Mouse (Mus musculus) embryo, embryonic 11 days (tissue): ENCODE results near the gene Dock4.
A peak's percentile ranks its signal among the peaks of the same experiment; 100 is the strongest.

Source experiments
- DNase-seq: peaks from one replicate; pipeline ENCODE4 v3.0.0-alpha.2; 2015

Gene Dock4

GRCm38 (mm10) chr12:40659689-40660088 is 213.9 kb downstream of the Dock4 start:
- no peak for DNase-seq

GRCm38 (mm10) chr12:40669460-40669859 is 223.7 kb downstream of the Dock4 start:
- no peak for DNase-seq

DNA sequence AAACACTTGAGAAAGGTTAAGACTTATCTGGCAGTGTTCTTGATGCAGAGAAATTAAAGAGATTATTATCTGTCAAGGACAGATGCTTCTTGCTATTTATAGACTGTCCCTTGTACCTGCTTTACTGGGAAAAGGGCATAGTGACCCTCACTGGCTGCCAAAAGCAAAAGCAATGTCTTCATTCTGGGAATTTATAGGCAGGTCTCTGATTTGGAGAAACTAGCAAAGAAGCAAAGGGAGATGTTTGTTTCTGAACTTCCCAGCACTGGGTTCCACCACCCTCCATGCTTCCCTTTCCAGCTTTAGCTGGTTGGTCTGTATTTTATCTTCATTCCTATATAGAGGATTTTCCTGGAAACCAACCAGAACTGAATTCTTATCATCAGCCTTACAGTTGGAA is 225.0 kb downstream of the Dock4 start:
- no peak for DNase-seq

DNA sequence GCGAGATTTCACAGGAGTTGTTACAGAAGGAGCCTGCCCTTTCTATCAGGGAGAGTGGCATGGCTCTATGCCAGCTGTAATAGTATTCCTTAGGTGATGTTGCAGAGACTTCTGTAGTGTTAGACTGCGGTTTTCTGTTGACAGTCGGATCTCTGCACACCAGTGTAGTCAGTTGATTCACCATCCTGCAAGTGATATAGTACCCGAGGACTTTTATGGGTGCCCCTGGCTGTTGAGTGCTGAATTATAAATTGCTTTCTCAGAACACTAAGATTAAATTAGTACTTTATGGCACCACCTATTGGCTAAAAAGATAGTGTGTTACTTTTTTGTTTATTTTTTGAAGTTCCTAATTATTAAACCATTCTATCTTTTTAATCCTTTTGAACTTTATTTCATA is 234.0 kb downstream of the Dock4 start:
- DNase-seq: no peak

GRCm38 (mm10) chr12:40680551-40680950 is 234.8 kb downstream of the Dock4 start:
- peak; percentile 57 for DNase-seq

- no peak for DNase-seq
These were observed 245.7 kb downstream of the Dock4 start for GRCm38 (mm10) chr12:40691444-40691843.

- no peak for DNase-seq
These were observed 248.4 kb downstream of the Dock4 start for GRCm38 (mm10) chr12:40694082-40694721.

GRCm38 (mm10) chr12:40698330-40698729 is 252.6 kb downstream of the Dock4 start:
- DNase-seq: no peak

DNA sequence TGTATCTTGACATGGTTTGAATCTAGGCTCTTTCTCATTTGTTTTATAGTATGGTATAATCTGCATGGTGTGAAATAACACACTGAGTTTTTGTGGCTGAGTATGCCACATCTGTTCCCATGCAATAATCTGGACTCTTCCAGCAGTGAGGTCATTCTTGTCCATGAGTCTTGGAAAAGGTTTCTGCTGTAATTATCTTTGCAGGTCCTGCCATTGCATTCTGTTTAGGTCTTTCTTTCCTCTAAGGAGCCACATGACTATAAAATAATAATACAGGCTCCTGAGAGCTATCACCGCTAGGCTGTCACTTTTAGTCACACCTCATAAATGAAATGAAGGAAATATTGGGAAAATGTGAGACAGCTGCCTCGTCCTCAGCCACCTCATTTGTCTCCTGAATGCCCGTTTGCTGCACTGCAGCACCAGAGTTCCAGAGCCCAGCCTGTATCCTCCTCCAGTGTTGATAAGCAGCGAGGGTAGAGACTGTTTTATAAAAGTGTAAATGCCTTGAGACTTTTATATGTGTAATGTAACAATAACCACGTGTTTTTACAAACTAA is 256.6 kb downstream of the Dock4 start:
- DNase-seq: peak; percentile 17

GRCm38 (mm10) chr12:40704296-40704695 is 258.5 kb downstream of the Dock4 start:
- DNase-seq: no peak

- DNase-seq: no peak
These were observed 261.4 kb downstream of the Dock4 start for GRCm38 (mm10) chr12:40707108-40707507.

GRCm38 (mm10) chr12:40709094-40709493 is 263.3 kb downstream of the Dock4 start:
- DNase-seq: no peak

DNA sequence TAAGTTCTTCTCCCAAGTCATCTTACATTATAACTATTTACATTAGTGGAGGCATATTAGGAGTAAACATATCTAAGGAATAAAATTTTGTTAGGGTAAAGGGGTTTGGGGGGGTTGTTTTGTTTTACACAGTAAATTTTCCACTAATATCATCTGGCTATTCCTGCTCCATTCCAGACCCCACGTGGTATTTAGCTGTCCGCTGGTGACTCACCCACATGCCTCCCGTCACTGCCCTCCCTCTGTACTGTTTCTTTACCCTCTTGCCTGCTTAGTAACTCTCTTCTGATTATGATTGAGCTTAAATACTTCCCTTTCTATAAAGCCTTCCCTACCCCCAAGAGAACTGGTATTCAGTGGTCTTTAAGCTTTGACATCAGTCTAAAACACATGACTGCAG is 266.5 kb downstream of the Dock4 start:
- DNase-seq: no peak

DNA sequence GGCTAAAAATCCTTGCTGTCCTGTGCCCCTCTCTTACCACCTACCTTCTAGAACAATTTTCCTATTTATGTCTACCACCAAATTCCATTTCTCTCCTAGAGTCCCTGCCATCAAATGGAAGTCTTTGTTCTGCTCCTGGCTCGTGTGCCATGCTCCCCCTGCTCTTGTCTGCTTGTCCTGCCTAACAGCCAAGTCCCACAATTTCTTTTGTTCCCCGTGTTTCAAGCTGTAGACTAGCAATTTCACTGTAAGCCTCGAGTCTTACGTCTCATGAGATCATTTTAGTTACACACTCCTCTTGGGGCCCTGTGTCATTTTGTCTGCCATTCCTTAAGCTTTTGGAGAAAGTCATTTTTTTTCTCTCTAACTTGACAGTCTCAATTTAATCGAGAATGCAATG is 268.5 kb downstream of the Dock4 start:
- DNase-seq: no peak

GRCm38 (mm10) chr12:40715174-40715573 is 269.4 kb downstream of the Dock4 start:
- no peak for DNase-seq

DNA sequence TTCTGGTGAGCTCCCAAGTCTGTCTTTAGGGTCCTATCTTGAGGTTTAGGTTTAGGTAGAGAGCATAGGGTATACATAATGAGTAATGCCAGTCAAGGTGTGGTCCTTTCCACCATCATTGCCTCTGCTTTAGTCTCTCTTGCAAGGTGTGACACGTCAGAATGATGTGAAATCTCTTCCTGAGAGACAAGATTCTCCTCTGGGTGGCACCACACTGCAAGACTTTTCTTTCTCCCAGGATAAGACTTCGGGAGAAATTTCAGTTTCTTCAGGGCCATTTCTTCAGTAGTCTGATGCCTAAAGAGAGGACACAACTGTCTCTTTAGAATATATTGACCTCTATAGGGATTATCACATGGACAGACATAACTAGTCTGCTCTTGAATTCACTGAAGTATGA is 282.6 kb downstream of the Dock4 start:
- DNase-seq: no peak

DNA sequence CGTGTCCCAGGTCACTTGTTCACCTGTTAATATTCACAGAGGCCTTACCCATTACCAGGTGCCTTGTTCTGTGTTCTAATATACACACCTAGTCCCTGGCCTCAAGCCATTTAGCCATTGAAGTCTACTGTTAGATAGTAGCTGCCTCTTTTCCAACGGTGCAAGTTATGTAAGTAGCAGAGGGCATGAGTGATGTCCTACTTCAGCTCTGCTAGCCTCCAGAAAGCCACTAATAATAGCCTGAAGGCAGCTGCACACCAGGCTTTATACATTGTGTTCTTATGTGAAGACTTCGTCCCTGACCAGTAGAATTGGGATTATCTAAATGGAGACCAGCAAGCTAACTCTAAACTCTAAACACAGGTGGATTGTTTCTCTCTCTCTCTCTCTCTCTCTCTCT is 285.0 kb downstream of the Dock4 start:
- DNase-seq: no peak

DNA sequence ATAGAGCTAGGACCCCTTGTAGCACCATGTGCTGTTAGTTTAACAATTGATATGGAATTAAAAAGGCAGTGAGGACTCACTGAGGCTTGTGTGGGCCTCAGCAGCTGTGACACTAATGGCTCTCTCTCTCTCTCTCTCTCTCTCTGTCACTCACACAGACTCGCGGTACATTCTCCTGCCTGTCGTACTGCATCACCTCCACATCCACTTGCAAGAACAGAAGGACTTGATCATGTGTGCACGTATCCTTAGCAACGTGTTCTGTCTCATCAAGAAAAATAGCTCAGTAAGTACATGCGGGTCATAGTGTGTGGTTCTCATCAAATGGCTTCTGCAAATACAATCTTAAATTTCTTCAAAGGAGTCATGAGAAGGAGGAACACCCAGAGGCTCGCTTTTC is 299.7 kb downstream of the Dock4 start:
- DNase-seq: no peak

GRCm38 (mm10) chr12:40746081-40746480 is 300.3 kb downstream of the Dock4 start:
- DNase-seq: no peak

GRCm38 (mm10) chr12:40759281-40759680 is 313.5 kb downstream of the Dock4 start:
- no peak for DNase-seq

DNA sequence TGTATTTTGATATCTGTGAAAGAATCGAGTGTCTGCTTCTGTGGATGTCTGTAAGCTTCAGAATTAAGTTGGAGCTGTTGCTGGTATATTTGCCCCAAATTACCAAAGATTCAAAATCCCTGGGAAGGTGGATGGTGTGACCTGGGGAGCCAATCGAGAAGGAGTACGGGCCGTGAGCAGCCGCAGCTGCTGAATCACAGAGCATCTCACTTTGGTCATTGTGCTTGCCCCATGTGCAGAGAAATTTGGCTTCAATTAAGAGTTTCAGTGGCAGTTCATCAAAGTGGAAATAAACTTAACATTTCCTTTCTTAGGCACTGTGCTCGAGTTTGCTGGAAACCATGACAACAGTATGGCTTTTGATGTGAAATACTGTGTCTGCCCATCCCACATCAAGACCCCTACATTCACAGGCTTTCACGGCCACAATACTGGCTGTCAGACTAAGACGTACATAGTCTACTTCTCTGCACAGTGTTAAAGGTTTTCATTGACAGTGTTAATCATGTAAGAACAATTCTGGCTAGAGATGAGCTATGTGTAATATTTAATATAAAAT is 321.6 kb downstream of the Dock4 start:
- DNase-seq: no peak

DNA sequence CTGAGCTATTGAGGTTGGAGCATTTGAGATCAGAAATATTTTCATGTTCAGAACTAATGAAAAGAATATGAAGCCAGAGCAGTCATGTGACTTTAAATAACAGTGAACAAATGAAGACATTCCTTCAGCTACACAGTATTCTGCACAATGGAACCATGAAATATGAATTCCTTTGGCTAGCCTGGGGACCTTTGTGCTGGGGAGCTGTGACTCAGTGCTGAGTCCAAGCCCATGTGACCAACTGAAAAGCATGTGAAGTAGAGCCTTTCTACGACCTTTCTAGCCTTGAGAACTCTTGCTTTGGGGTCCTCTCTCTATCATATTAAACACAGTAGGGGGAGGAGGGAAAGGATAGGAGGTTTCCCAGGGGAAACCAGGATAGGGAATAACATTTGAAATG is 327.3 kb downstream of the Dock4 start:
- no peak for DNase-seq

- no peak for DNase-seq
These were observed 335.8 kb downstream of the Dock4 start for GRCm38 (mm10) chr12:40781554-40781953.

- DNase-seq: no peak
These were observed 342.9 kb downstream of the Dock4 start for GRCm38 (mm10) chr12:40788621-40789111.
